Mouse (Mus musculus): ENCODE data around the gene Edem2.
A peak's percentile ranks its signal among the peaks of the same experiment; 100 is the strongest.

Edem2 gene

GRCm38 (mm10) chr2:155729158-155729645 lies at the start of gene Edem2:
Gene Edem2 (minus strand): TSS chr2:155729475.
- DNase-seq, result peak; percentile 93 to 96

GRCm38 (mm10) chr2:155779066-155779465 lies 49.8 kb upstream of the Edem2 start:
- peak in 1 of 2 experiments; percentile 50 for DNase-seq

GRCm38 (mm10) chr2:155778004-155778403 lies 48.7 kb upstream of the Edem2 start:
- DNase-seq, result peak; percentile 37 to 52

- DNase-seq, result peak in 1 of 2 experiments; percentile 39
Observed at GRCm38 (mm10) chr2:155777688-155777985, 48.4 kb upstream of the Edem2 start.

- DNase-seq, result peak; percentile 39 to 53
Observed at GRCm38 (mm10) chr2:155776824-155777687, 47.8 kb upstream of the Edem2 start.

GRCm38 (mm10) chr2:155775685-155776263 lies 46.5 kb upstream of the Edem2 start:
- peak; percentile 80 to 82 for DNase-seq

- DNase-seq, result peak; percentile 45 to 70
Observed at GRCm38 (mm10) chr2:155774927-155775684, 45.8 kb upstream of the Edem2 start, which contains the start of gene Mmp24. Gene Mmp24 (plus strand): TSS chr2:155775342.

GRCm38 (mm10) chr2:155774261-155774926 lies 45.1 kb upstream of the Edem2 start:
- DNase-seq, result peak; percentile 39 to 58

GRCm38 (mm10) chr2:155773664-155774063 lies 44.4 kb upstream of the Edem2 start:
- peak in 1 of 2 experiments; percentile 45 for DNase-seq

GRCm38 (mm10) chr2:155764679-155765418 lies 35.6 kb upstream of the Edem2 start:
- peak; percentile 85 to 87 for DNase-seq

GRCm38 (mm10) chr2:155756855-155757566 lies 27.7 kb upstream of the Edem2 start:
- DNase-seq, result peak; percentile 46 to 59

GRCm38 (mm10) chr2:155755746-155756145 lies 26.5 kb upstream of the Edem2 start:
- DNase-seq, result peak in 1 of 2 experiments; percentile 38

GRCm38 (mm10) chr2:155751014-155751786 lies 21.9 kb upstream of the Edem2 start, which contains the start of gene Procr:
Gene Procr (plus strand): TSS chr2:155751117.
- no peak for DNase-seq

GRCm38 (mm10) chr2:155749394-155749793 lies 20.1 kb upstream of the Edem2 start:
- DNase-seq, result no peak

- no peak for DNase-seq
Observed at GRCm38 (mm10) chr2:155745487-155745886, 16.2 kb upstream of the Edem2 start.

- DNase-seq, result no peak
Observed at GRCm38 (mm10) chr2:155743351-155743750, 14.1 kb upstream of the Edem2 start.

- DNase-seq, result no peak
Observed at GRCm38 (mm10) chr2:155742931-155743337, 13.7 kb upstream of the Edem2 start.

- no peak for DNase-seq
Observed at GRCm38 (mm10) chr2:155742211-155742610, 12.9 kb upstream of the Edem2 start.

GRCm38 (mm10) chr2:155737803-155738202 lies 8.5 kb upstream of the Edem2 start:
- no peak for DNase-seq

- DNase-seq, result no peak
Observed at GRCm38 (mm10) chr2:155736936-155737335, 7.7 kb upstream of the Edem2 start.

All from cerebellum, adult 18-20 months (tissue).